Mouse (Mus musculus) forebrain, embryonic 12.5 days (tissue): ENCODE measurements around the gene Zfp639. TPM values are rescaled to one million over a fixed set of nuclear protein-coding genes. Genes with fewer than 3 reads are reported as not detected.
A peak's percentile ranks its signal among the peaks of the same experiment; 100 is the strongest.

Experiments used
- ATAC-seq: fragments of 200-750 bp; cut with Nextera tagmentation; 2 replicates; pipeline ENCODE4 v1.8.0; 2017; ENCODE audit warnings: moderate TSS enrichment; ENCODE audit not compliant: low FRiP score
- H3K27ac ChIP-seq: fragments of 300-500 bp; sonication (generic); 2 replicates; pipeline ENCODE4 v1.5.1; 2016; ENCODE audit warnings: mild to moderate bottlenecking
- H3K27me3 ChIP-seq: fragments of 300-500 bp; sonication (generic); 2 replicates; pipeline ENCODE4 v1.6.1; 2016; ENCODE audit warnings: mild to moderate bottlenecking
- H3K36me3 ChIP-seq: fragments of 300-500 bp; sonication (generic); replicated peaks from 2 replicates; pipeline ENCODE4 v1.6.1; 2016; ENCODE audit warnings: mild to moderate bottlenecking
- H3K4me1 ChIP-seq: fragments of 300-500 bp; sonication (generic); 2 replicates; pipeline ENCODE4 v1.6.1; 2016
- H3K4me2 ChIP-seq: fragments of 300-500 bp; sonication (generic); 2 replicates; pipeline ENCODE4 v1.6.1; 2016; ENCODE audit warnings: mild to moderate bottlenecking, moderate library complexity
- H3K4me3 ChIP-seq: fragments of 300-500 bp; sonication (generic); replicated peaks from 2 replicates; pipeline ENCODE4 v1.5.1; 2016; ENCODE audit warnings: mild to moderate bottlenecking
- H3K9ac ChIP-seq: fragments of 300-500 bp; sonication (generic); 2 replicates; pipeline ENCODE4 v1.6.1; 2016; ENCODE audit warnings: mild to moderate bottlenecking
- H3K9me3 ChIP-seq: fragments of 300-500 bp; sonication (generic); 2 replicates; pipeline ENCODE4 v1.6.1; 2016
- WGBS: fragments of 180-500 bp; shearing (Covaris S2); methylation state at CpG from one replicate; pipeline ENCODE4 v1.1.7; 2016; 5-methylcytosine and 5-hydroxymethylcytosine counted together
- polyA plus RNA-seq: library from polyadenylated mRNA; unstranded; fragments of >200 nt; fragmentation: Nextera tagmentation; extraction: Ambion mirVana; gene quantifications from 2 replicates; pipeline ENCODE4 v1.2.1, GENCODE M21; 2016

Zfp639 gene
- polyA plus RNA-seq, 1 experiment from 2014 or later: 46.5 TPM

GRCm38 (mm10) chr3:32510375-32511190 is 524 bp downstream of the Zfp639 start:
- WGBS: under 1% methylated on average over 57 of the region's 69 CpGs
- Histone ChIP-seq H3K4me3 (peak overlapping the region; percentile 93), H3K9me3 (no peaks in the 10 kb centered on the region), H3K27me3 (no peaks in the 10 kb centered on the region), H3K27ac (peak overlapping the region; percentile 83), H3K4me1 (peaks cover 33% of the 10 kb centered on the region), H3K9ac (peak overlapping the region; percentile 92), H3K4me2 (peak overlapping the region; percentile 70), H3K36me3 (peaks cover 7% of the 10 kb centered on the region)
- peak; percentile 93 for ATAC-seq

DNA sequence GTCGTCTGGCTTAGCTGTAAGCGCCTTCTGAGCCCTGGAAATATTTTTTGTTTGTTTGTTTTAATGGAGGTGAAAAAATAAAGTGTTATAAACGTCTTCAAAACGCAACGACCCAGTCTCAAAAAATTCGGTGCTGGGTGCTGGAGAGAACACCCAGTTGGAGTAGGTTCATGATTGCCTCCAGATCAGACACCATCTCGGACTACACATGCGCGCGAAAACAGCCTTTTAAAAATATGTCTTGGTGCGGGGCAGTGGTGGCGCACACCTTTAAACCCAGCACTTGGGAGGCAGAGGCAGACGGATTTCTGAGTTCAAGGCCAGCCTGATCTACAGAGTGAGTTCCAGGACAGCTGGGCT is 1.1 kb downstream of the Zfp639 start:
- ATAC-seq: no peak
- no peaks in the 10 kb centered on the region for H3K27me3 ChIP-seq
- 0 out of 2 replicates have a peak overlapping the region, but pooled peaks have one; percentile 83 for H3K27ac ChIP-seq
- H3K4me3 ChIP-seq: peak overlapping the region; percentile 93
- peak overlapping the region; percentile 70 for H3K4me2 ChIP-seq
- 4% methylated on average over 13 of the region's 13 CpGs for WGBS
- H3K4me1 ChIP-seq: peaks cover 33% of the 10 kb centered on the region
- H3K36me3 ChIP-seq: peaks cover 13% of the 10 kb centered on the region
- no peaks in the 10 kb centered on the region for H3K9me3 ChIP-seq
- peak overlapping the region; percentile 92 for H3K9ac ChIP-seq

GRCm38 (mm10) chr3:32512686-32513284 is 2.7 kb downstream of the Zfp639 start:
- ATAC-seq: no peak
- Histone ChIP-seq H3K27me3 (no peaks in the 10 kb centered on the region), H3K4me3 (no peak overlapping the region), H3K27ac (no peak overlapping the region), H3K9ac (no peak overlapping the region), H3K4me2 (no peak overlapping the region), H3K9me3 (no peaks in the 10 kb centered on the region), H3K4me1 (peaks cover 30% of the 10 kb centered on the region), H3K36me3 (peaks cover 26% of the 10 kb centered on the region)
- WGBS: 92% methylated on average over 7 of the region's 7 CpGs

- Histone ChIP-seq H3K27me3 (no peaks in the 10 kb centered on the region), H3K4me3 (no peak overlapping the region), H3K4me2 (no peak overlapping the region), H3K9me3 (no peaks in the 10 kb centered on the region), H3K36me3 (peaks cover 31% of the 10 kb centered on the region), H3K9ac (no peak overlapping the region), H3K27ac (no peak overlapping the region), H3K4me1 (peaks cover 28% of the 10 kb centered on the region)
- no peak for ATAC-seq
Observed at GRCm38 (mm10) chr3:32513528-32513927, 3.5 kb downstream of the Zfp639 start.

DNA sequence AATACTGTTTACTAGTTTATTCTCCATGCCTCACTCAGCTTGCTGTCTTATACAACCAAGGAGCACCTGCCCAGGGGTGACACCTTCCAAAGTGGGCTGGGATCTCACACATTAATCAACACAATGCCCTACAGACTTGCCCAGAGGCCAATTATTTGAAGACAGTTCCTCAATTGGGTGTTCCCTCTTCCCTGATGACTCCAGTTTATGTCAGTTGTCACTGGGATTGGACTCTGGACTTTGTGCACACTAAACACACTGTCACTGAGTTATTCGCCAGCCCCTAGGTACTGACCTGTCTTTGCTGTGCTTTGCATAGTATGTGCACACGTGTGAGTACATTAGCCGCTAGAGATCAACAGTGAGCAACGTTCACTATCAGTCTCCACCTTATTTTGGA is 17.1 kb downstream of the Zfp639 start:
- no peaks in the 10 kb centered on the region for H3K27me3 ChIP-seq
- H3K9ac ChIP-seq: no peak overlapping the region
- no peak overlapping the region for H3K4me2 ChIP-seq
- no peak overlapping the region for H3K27ac ChIP-seq
- ATAC-seq: no peak
- H3K4me3 ChIP-seq: no peak overlapping the region
- 0 out of 2 replicates have a peak, but pooled peaks cover 5% of the 10 kb centered on the region for H3K9me3 ChIP-seq
- H3K4me1 ChIP-seq: peaks cover 3% of the 10 kb centered on the region
- H3K36me3 ChIP-seq: peaks cover 27% of the 10 kb centered on the region
- 96% methylated on average over 4 of the region's 4 CpGs for WGBS

DNA sequence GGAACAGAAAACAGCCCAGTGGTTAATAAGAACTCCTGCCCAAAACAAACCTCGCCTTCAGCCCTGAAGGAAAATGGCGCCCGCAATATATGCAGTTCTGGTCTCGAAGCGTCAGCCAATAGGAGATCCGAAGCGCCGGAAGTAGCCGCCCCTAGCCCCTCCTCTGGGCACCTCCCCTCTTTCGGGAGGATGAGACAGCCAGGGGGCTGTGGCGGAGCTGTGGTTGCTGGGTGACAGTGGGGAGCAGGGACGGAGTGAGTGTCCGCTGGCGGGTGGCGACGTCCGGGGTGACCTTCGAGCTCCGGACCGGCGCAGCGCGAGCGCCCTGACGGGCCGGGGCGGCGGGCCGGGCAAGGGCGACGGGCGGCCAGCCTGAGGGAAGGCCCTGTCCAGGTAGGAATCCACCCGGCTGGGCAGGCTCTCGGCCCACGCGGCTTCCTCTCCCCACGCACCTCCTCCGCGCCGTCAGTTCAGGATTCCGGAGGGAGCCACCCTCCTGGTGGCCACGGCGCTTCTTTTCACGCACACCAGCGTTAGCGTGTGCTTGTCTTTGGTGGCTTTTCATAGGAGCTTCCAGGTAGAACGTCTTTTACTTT is 19.3 kb downstream of the Zfp639 start, which contains the start of gene Mfn1:
TSS of gene Mfn1 (plus strand) at position 163 of the 596 bp plus-strand sequence.
- peak; percentile 100 for ATAC-seq
- Histone ChIP-seq H3K9me3 (0 out of 2 replicates have a peak, but pooled peaks cover 5% of the 10 kb centered on the region), H3K4me3 (peak within 1 kb of the TSS; percentile 87), H3K4me1 (peaks cover 3% of the 10 kb centered on the region), H3K27me3 (no peaks in the 10 kb centered on the region), H3K27ac (peak within 1 kb of the TSS; percentile 46; the same call in 1 of the 2 replicates), H3K36me3 (peaks cover 13% of the 10 kb centered on the region), H3K9ac (peak within 1 kb of the TSS; percentile 80), H3K4me2 (peak within 1 kb of the TSS; percentile 71)
- WGBS: under 1% methylated on average over 47 of the region's 47 CpGs

- no peaks in the 10 kb centered on the region for H3K27me3 ChIP-seq
- H3K27ac ChIP-seq: no peak overlapping the region
- peaks cover 3% of the 10 kb centered on the region for H3K4me1 ChIP-seq
- 0 out of 2 replicates have a peak, but pooled peaks cover 5% of the 10 kb centered on the region for H3K9me3 ChIP-seq
- H3K36me3 ChIP-seq: peaks cover 19% of the 10 kb centered on the region
- H3K4me3 ChIP-seq: peak overlapping the region; percentile 87
- 13% methylated on average over 5 of the region's 5 CpGs for WGBS
- H3K9ac ChIP-seq: peak overlapping the region; percentile 80; the same call in 1 of the 2 replicates
- H3K4me2 ChIP-seq: peak overlapping the region; percentile 71
- no peak for ATAC-seq
Observed at GRCm38 (mm10) chr3:32530041-32530440, 20.0 kb downstream of the Zfp639 start.

GRCm38 (mm10) chr3:32535692-32536091 is 25.6 kb downstream of the Zfp639 start:
- H3K27ac ChIP-seq: no peak overlapping the region
- peaks cover 29% of the 10 kb centered on the region for H3K36me3 ChIP-seq
- no peak overlapping the region for H3K4me3 ChIP-seq
- H3K9me3 ChIP-seq: no peaks in the 10 kb centered on the region
- 72% methylated on average over 1 of the region's 1 CpGs for WGBS
- ATAC-seq: no peak
- no peaks in the 10 kb centered on the region for H3K4me1 ChIP-seq
- H3K9ac ChIP-seq: no peak overlapping the region
- H3K4me2 ChIP-seq: no peak overlapping the region
- no peaks in the 10 kb centered on the region for H3K27me3 ChIP-seq

- Histone ChIP-seq H3K36me3 (peaks cover 29% of the 10 kb centered on the region), H3K9me3 (no peaks in the 10 kb centered on the region), H3K9ac (no peak overlapping the region), H3K4me3 (no peak overlapping the region), H3K4me2 (no peak overlapping the region), H3K27ac (no peak overlapping the region), H3K4me1 (no peaks in the 10 kb centered on the region), H3K27me3 (no peaks in the 10 kb centered on the region)
- no peak for ATAC-seq
- WGBS: 55% methylated on average over 1 of the region's 1 CpGs
Observed at GRCm38 (mm10) chr3:32537556-32537955, 27.5 kb downstream of the Zfp639 start.

DNA sequence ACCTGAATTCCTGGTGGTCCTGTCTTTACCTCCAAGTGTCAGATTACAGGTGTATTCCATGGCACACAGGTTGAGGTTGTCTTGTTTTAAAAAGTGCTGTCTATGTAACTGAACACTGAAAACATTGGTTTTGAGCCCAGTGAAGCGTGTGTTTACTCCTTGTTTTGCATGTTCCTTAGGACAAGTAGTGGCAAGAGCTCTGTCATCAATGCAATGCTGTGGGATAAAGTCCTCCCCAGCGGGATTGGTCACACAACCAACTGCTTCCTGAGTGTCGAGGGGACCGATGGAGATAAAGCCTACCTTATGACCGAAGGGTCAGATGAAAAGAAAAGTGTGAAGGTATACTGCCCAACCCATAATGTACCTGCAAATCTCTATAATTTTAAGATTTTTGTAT is 28.0 kb downstream of the Zfp639 start:
- no peak overlapping the region for H3K4me2 ChIP-seq
- WGBS: 94% methylated on average over 5 of the region's 5 CpGs
- no peaks in the 10 kb centered on the region for H3K4me1 ChIP-seq
- no peaks in the 10 kb centered on the region for H3K27me3 ChIP-seq
- peaks cover 34% of the 10 kb centered on the region for H3K36me3 ChIP-seq
- H3K9ac ChIP-seq: no peak overlapping the region
- H3K27ac ChIP-seq: no peak overlapping the region
- no peak overlapping the region for H3K4me3 ChIP-seq
- no peak for ATAC-seq
- no peaks in the 10 kb centered on the region for H3K9me3 ChIP-seq

- Histone ChIP-seq H3K27ac (no peak overlapping the region), H3K27me3 (no peaks in the 10 kb centered on the region), H3K36me3 (peaks cover 32% of the 10 kb centered on the region), H3K4me2 (no peak overlapping the region), H3K9me3 (no peaks in the 10 kb centered on the region), H3K4me3 (no peak overlapping the region), H3K9ac (no peak overlapping the region), H3K4me1 (no peaks in the 10 kb centered on the region)
- 100% methylated on average over 1 of the region's 1 CpGs for WGBS
- ATAC-seq: no peak
Observed at GRCm38 (mm10) chr3:32553061-32553460, 43.0 kb downstream of the Zfp639 start.

DNA sequence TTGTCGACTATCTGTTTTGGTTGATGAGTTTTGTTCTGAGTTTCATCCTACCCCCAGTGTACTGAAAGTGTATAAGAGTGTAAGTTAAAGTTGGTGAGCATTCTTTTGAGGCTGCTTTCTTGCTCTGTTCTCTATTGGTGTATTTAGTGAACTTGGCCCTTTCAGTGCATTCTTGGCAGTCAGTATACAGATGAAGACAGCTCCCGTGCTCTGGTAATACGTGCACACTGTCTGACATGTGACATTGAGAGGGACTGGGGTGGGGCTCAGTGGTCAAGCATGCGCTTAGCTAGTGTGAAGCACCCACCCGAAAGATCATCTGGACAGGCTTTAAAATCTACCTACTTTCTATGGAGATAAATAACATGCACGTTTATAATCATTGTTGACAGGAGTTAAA is 53.3 kb downstream of the Zfp639 start:
- H3K9me3 ChIP-seq: no peaks in the 10 kb centered on the region
- 93% methylated on average over 6 of the region's 6 CpGs for WGBS
- no peak overlapping the region for H3K4me3 ChIP-seq
- H3K27ac ChIP-seq: no peak overlapping the region
- no peak overlapping the region for H3K4me2 ChIP-seq
- H3K36me3 ChIP-seq: peaks cover 41% of the 10 kb centered on the region
- H3K4me1 ChIP-seq: no peaks in the 10 kb centered on the region
- no peaks in the 10 kb centered on the region for H3K27me3 ChIP-seq
- H3K9ac ChIP-seq: no peak overlapping the region
- no peak for ATAC-seq
